Mouse (Mus musculus) heart, postnatal 36 days (tissue): ENCODE data around the gene Ccl25. TPM values are rescaled to one million over a fixed set of nuclear protein-coding genes. Genes with fewer than 3 reads are reported as not detected.
A peak's percentile ranks its signal among the peaks of the same experiment; 100 is the strongest.
"Not testable (repeated sequence)": the region's sequence is repeated elsewhere in the genome, so short reads cannot be mapped to it uniquely, and the experiment has no call there.

Source experiments
- DNase-seq, 2 experiments: peaks; one replicate each; pipeline ENCODE4 v3.0.0; 2021 to 2022
- intact Hi-C: fragments of 180-260 bp; cut with DNase I; formaldehyde crosslinking; loops from one replicate; pipeline ENCODE4 v1.15.1; 2025
- total RNA-seq, 2 experiments: library from RNA; stranded (reverse); gene quantifications; 2 replicates each; pipeline ENCODE4 v1.2.3; 2021

Ccl25 gene
- total RNA-seq, 2 experiments from 2014 or later, result 3.4 to 4.2 TPM

- intact Hi-C loops, result no loop called here
- DNase-seq, result no peak
Observed at GRCm38 (mm10) chr8:4333966-4334365, 9.0 kb downstream of the Ccl25 start.

DNA sequence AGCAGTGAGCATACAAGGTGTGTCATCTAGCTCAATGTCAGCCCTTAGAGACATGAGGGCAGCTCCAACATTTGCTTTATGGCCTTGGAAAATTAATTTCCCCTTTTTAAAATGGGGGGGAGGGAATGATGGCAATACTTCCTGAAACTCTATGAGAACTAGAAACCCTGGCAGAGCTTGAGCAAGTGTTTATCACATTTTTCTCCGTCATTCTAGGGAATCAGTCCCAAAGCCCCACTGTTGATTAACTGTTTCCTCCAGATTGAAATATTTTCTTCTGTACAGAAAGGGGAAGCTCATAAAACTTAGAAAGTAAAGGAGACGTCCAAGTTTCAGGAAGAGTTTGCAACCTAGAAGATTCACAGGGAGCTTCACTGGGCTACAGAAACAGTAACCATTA is 10.7 kb downstream of the Ccl25 start:
- intact Hi-C loops, result no loop called here
- no peak for DNase-seq

DNA sequence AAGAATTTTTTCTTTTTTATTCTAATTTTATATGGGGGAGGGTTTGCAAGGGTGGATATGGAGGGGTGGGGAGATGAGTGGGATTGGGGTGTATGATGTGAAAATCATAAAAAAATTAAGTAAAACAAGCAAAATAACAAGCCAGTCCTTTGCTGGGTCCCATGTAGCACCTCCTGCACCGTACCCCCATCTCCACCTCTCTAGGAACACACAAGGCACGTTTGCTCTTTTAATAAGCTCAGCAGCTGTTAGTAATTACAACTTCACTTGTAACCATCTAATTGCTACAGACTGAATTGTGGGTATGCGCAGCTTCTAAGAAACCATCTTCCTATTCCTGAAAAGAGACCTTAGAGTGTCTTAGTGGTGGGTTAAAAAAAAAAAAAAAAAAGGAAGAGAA is 15.2 kb downstream of the Ccl25 start:
- intact Hi-C loops, result no loop called here
- DNase-seq, result no peak

DNA sequence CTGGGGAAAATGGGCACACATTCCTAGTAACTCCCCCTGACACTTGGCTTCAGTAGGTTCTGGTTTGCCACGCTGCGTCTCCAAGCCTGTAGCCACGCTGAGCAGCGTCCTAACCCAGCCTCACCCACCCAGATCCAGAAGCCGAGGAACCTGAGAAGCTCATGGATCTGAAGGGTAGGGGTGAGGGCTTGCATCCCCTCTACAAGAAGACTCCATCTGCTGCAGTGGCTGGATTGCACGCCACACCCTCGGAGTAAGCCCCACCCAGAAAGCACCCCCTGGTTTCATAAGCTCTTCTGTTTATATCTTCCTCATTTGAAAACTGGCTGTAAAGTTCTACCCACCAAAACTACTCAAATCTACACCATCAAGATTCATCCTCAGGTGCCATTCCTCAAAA is 22.7 kb downstream of the Ccl25 start:
- no peak for DNase-seq
- intact Hi-C loops, result no loop called here

- DNase-seq, result no peak
Observed at GRCm38 (mm10) chr8:4348275-4348674, 23.3 kb downstream of the Ccl25 start.

DNA sequence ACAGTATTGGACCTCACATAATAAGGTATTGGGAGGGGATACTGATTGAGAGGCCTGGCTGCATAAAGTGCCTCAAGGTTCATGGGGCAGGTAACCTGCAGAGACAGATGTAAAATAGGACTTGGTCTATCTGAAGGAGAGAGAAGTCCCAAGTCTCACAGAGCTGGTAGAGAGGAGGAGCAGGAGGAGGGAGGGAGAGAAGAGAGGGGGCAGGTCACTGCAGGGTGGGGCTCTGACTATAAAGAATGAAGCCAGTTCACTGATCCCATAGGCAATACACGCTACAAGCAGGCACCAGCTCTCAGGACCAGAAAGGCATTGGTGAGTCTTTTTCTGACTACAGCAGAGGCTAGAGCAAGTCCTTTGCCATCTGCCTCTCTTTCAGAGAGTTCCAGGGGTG is 24.3 kb downstream of the Ccl25 start:
- intact Hi-C loops, result no loop called here
- no peak for DNase-seq

More at GRCm38 (mm10) chr8:4348275-4348674, 23.3 kb downstream of the Ccl25 start:
- intact Hi-C loops, result no loop called here

DNA sequence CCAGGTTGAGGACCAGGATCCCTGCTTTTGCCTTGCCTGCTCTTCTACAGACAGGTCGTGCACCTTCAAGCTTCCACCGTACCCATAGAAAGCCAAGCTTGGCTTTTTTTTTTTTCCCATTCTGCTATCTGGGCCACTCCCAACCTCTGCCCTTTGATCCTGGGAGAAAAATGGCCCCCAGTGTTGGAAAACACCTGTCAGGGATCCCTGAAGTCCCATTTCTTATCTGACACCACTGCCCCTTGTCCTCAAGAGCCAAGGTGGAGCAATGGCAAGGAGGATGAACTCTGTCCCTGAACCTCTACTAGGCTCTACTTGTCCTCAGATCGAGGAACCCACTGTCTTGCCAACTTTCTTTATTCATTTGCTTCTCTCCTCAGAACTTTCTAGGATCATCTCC is 25.6 kb downstream of the Ccl25 start:
- intact Hi-C loops, result loop anchor here (5.0 kb wide), 1 partner anchor 52 kb away; no protein-coding TSS in a partner anchor
- DNase-seq, result no peak

- intact Hi-C loops, result loop anchor here (5.0 kb wide), 1 partner anchor 50 kb away; no protein-coding TSS in a partner anchor
- DNase-seq, result not testable (repeated sequence)
Observed at GRCm38 (mm10) chr8:4352562-4352961, 27.6 kb downstream of the Ccl25 start.

GRCm38 (mm10) chr8:4353741-4354140 is 28.7 kb downstream of the Ccl25 start:
- intact Hi-C loops, result loop anchor here (5.0 kb wide), 1 partner anchor 49 kb away; no protein-coding TSS in a partner anchor
- DNase-seq, result no peak

DNA sequence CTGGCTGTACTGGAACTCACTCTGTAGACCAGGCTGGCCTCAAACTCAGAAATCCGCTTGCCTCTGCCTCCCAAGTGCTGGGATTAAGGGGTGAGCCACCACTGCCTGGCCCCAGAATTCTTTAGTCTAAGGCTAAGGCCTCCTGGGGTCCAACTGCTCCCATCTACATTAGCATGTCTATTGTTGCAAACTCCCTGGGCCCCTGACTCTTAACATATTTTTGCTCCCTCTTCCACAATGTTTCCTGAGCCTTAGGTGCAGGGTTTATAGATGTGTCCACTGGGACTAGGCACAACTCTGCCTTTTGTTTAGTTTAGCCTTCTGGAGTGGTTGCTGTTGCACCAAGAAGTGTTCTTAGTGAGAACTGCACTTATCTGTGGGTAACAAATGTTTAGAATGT is 29.5 kb downstream of the Ccl25 start:
- no peak for DNase-seq
- intact Hi-C loops, result loop anchor here (5.0 kb wide), 1 partner anchor 48 kb away; no protein-coding TSS in a partner anchor

GRCm38 (mm10) chr8:4355455-4355854 is 30.4 kb downstream of the Ccl25 start:
- intact Hi-C loops, result no loop called here

DNA sequence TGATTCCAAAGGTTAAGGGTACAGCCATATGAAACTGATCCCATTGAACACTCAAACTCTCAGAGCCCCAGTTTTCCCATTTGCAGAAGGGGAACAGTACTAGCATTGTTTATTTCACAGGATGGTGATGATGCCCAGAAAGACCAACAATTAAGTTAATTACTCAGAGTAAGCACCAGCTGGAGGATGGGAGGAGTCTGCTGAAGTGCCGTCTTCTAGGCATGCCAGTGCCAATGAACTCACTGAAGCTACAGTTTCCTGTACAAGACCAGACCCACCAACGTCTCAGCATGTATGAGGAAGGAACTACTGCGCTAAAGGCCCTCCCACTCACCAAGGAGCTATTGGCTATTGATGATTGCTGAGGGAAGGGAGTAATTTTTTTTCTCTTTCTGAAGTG is 34.4 kb downstream of the Ccl25 start:
- DNase-seq, result no peak
- intact Hi-C loops, result no loop called here

More at GRCm38 (mm10) chr8:4355455-4355854, 30.4 kb downstream of the Ccl25 start:
- no peak for DNase-seq

GRCm38 (mm10) chr8:4360922-4361321 is 35.9 kb downstream of the Ccl25 start:
- intact Hi-C loops, result no loop called here
- DNase-seq, result no peak

GRCm38 (mm10) chr8:4366189-4366588 is 41.2 kb downstream of the Ccl25 start:
- DNase-seq, result no peak
- intact Hi-C loops, result no loop called here

- DNase-seq, result peak in 1 of 2 experiments; percentile 9
Observed at GRCm38 (mm10) chr8:4367808-4368207, 42.8 kb downstream of the Ccl25 start.

GRCm38 (mm10) chr8:4368470-4368869 is 43.5 kb downstream of the Ccl25 start:
- DNase-seq, result no peak
- intact Hi-C loops, result no loop called here

More at GRCm38 (mm10) chr8:4367808-4368207, 42.8 kb downstream of the Ccl25 start:
- intact Hi-C loops, result no loop called here

- DNase-seq, result peak; percentile 41 to 47
Observed at GRCm38 (mm10) chr8:4370078-4370477, 45.1 kb downstream of the Ccl25 start.

DNA sequence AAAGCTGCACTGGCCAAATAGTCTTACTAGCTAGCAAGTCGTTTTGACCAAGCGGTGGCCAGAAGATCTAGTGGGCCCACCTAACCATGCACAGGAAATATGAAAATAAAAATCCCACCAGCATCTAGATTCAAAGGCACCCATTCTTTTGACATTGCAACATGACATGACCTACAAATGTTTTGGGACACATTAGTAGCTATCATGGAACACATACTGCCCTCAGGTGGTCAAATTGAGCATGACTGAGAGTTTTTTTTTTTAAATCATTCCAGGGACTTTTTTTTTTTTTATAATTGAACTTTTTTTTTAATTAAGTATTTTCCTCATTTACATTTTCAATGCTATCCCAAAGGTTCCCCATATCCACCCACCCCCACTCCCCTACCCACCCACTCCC is 47.6 kb downstream of the Ccl25 start:
- intact Hi-C loops, result loop anchor here (5.0 kb wide), 4 partner anchors 120 to 230 kb away; partner anchors contain the start of gene Snapc2

More at GRCm38 (mm10) chr8:4370078-4370477, 45.1 kb downstream of the Ccl25 start:
- intact Hi-C loops, result loop anchor here (5.0 kb wide), 4 partner anchors 118 to 228 kb away; partner anchors contain the start of gene Snapc2

DNA sequence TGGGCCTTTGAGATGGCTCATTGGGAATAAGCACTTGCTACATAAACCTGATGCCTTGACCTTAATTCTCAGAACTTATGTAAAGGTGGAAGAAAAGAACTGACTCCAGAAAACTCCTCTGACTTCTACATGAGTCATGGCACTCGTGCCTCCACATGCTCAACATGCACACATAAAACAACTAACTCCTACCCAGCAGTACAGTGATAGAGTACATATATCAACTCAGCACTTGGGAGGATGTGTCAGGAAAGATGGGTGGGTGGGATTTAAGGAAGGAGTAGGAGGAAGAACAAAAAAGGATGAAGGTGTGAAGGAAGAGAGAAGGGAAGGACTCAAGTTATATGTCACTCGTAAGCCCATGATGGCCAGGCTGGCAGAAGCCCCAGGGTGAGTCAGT is 76.4 kb downstream of the Ccl25 start:
- DNase-seq, result no peak
- intact Hi-C loops, result loop anchor here (5.0 kb wide), 1 partner anchor 49 kb away; no protein-coding TSS in a partner anchor

More for the DNA sequence above, 47.6 kb downstream of the Ccl25 start:
- no peak for DNase-seq

DNA sequence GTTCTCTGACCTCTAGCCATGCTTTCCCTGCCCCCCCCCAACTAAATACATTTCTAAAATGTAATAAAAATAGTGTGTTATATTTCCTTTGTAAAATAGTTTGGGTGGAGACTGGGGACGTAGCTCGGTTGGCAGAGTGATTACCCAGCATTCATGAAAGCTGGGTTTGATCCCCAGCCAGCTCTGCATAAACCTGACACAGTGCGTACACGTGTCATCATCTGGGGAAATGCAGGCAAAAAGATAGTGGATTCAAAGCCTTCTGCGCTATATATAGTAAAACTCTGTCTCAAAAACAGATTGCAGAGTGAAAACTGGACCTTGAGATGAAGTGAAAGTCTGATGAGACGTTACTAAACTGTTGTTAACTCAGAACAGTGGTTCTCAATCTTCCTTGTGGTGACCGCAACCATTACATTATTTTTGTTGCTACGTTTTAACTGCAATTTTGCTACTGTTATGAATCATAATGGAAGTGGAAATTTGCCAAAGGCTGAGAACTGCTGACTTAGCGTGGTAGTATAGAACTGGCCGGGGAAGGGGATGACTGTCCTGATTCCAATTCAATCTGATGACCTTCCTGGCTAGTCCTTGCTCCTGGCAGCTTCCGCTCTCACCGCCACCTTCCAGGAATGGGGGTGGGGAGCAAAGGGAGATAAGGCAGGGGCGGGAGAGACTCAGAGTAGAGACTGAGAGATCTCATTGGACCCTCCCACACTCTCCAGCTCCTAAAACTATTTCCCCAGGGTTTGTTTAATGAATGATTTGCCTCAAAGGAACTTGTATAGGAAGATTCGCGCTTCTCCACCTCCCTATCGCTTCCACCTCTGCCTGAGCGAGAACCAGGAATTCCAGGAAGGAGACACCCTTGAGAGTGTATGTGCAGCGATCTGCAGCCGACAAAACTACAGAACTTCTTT is 79.2 kb downstream of the Ccl25 start:
- intact Hi-C loops, result loop anchor here (5.0 kb wide), 1 partner anchor 52 kb away; no protein-coding TSS in a partner anchor
- DNase-seq, result peak; percentile 15 to 19

- intact Hi-C loops, result loop anchor here (5.0 kb wide), 1 partner anchor 53 kb away; no protein-coding TSS in a partner anchor
- peak; percentile 19 to 39 for DNase-seq
Observed at GRCm38 (mm10) chr8:4404880-4405261, 79.9 kb downstream of the Ccl25 start.
